Mouse (Mus musculus) limb, embryonic 10.5 days (tissue): ENCODE data around the gene Coro1a. TPM values are rescaled to one million over a fixed set of nuclear protein-coding genes. Genes with fewer than 3 reads are reported as not detected.
"Not testable (repeated sequence)": the region's sequence is repeated elsewhere in the genome, so short reads cannot be mapped to it uniquely, and the experiment has no call there.

Source experiments
- DNase-seq: peaks from one replicate; pipeline ENCODE4 v3.0.0-alpha.2; 2017; ENCODE audit warnings: low spot score
- H3K27ac ChIP-seq: fragments of 300-500 bp; sonication (generic); 2 replicates; pipeline ENCODE4 v1.5.1; 2016; ENCODE audit warnings: mild to moderate bottlenecking
- H3K27me3 ChIP-seq: fragments of 300-500 bp; sonication (generic); 2 replicates; pipeline ENCODE4 v1.6.1; 2016; ENCODE audit warnings: low read depth, mild to moderate bottlenecking; ENCODE audit not compliant: poor library complexity, severe bottlenecking
- H3K36me3 ChIP-seq: fragments of 300-500 bp; sonication (generic); 2 replicates; pipeline ENCODE4 v1.6.1; 2016; ENCODE audit warnings: mild to moderate bottlenecking, moderate library complexity
- H3K4me1 ChIP-seq: fragments of 300-500 bp; sonication (generic); 2 replicates; pipeline ENCODE4 v1.6.1; 2016
- H3K4me3 ChIP-seq: fragments of 300-500 bp; sonication (generic); 2 replicates; pipeline ENCODE4 v1.5.1; 2016; ENCODE audit warnings: mild to moderate bottlenecking, moderate library complexity
- H3K9me3 ChIP-seq: fragments of 300-500 bp; sonication (generic); replicated peaks from 2 replicates; pipeline ENCODE4 v1.6.1; 2016; ENCODE audit warnings: mild to moderate bottlenecking
- WGBS: fragments of 180-500 bp; shearing (Covaris S2); methylation state at CpG from one replicate; pipeline ENCODE4 v1.1.7; 2016; 5-methylcytosine and 5-hydroxymethylcytosine counted together
- polyA plus RNA-seq: library from polyadenylated mRNA; unstranded; fragments of >200 nt; fragmentation: Nextera tagmentation; extraction: Ambion mirVana; gene quantifications from 2 replicates; pipeline ENCODE4 v1.2.1, GENCODE M21; 2016

Gene Coro1a
- polyA plus RNA-seq, 1 experiment from 2014 or later = 37.8 TPM

DNA sequence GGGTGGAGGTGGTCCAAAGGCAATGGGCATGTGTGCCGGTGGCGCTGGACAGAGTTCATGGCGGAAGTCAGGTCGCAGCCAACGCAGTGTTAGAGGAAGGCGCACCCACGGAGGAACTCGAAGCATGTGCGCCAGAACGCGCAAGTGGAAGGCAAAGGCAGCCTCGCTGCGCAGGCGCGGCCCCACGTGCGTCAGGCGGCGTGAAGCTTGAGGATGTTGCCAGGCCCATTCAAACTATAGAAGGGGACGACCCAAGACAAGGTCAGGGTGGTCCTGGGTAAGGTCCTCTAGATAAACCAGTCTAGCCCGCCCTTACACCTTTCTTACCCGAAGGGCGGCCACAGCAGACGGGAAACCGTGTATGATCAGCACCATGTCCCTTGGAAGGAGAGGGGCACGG lies 15.2 kb downstream of the Coro1a start:
- no peak overlapping the region for H3K27ac ChIP-seq
- H3K4me1 ChIP-seq = peaks cover 20% of the 10 kb centered on the region
- H3K9me3 ChIP-seq = no peaks in the 10 kb centered on the region
- H3K36me3 ChIP-seq = peaks cover 38% of the 10 kb centered on the region
- H3K27me3 ChIP-seq = no peaks in the 10 kb centered on the region
- no peak overlapping the region for H3K4me3 ChIP-seq
- WGBS = 95% methylated on average over 26 of the region's 26 CpGs
- no peak for DNase-seq

DNA sequence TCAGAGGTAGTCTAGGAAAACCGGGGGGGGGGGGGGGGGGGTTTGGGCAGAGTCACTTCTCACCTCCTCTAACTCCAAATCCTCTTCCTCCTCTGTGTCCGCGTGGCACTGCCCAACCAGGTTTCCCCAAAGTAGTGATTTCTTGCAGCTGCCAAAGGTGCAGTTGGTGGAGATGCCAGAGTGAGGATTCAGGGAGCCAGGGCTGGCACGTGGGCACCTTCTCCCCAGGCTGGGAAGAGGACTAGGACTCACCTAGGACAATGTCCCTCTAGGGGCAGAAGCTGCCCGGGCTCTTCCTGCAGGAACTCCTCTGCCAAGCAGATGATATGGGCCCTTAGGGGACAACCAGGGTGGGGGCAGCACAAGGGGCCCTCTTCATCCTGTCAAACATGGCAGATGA lies 15.9 kb downstream of the Coro1a start:
- peaks cover 13% of the 10 kb centered on the region for H3K4me1 ChIP-seq
- H3K4me3 ChIP-seq = no peak overlapping the region
- 83% methylated on average over 5 of the region's 5 CpGs for WGBS
- no peaks in the 10 kb centered on the region for H3K27me3 ChIP-seq
- H3K36me3 ChIP-seq = peaks cover 31% of the 10 kb centered on the region
- H3K9me3 ChIP-seq = no peaks in the 10 kb centered on the region
- no peak overlapping the region for H3K27ac ChIP-seq
- no peak for DNase-seq

- no peak for DNase-seq
- Histone ChIP-seq H3K36me3 (peaks cover 31% of the 10 kb centered on the region), H3K9me3 (no peaks in the 10 kb centered on the region), H3K4me1 (peaks cover 7% of the 10 kb centered on the region), H3K27ac (no peak overlapping the region), H3K4me3 (no peak overlapping the region), H3K27me3 (no peaks in the 10 kb centered on the region)
- 87% methylated on average over 3 of the region's 3 CpGs for WGBS
These were observed 16.9 kb downstream of the Coro1a start for GRCm38 (mm10) chr7:126690737-126691136.

GRCm38 (mm10) chr7:126689021-126689420 lies 18.6 kb downstream of the Coro1a start:
- Histone ChIP-seq H3K9me3 (no peaks in the 10 kb centered on the region), H3K27ac (no peak overlapping the region), H3K36me3 (peaks cover 32% of the 10 kb centered on the region), H3K4me3 (no peak overlapping the region), H3K27me3 (no peaks in the 10 kb centered on the region), H3K4me1 (no peaks in the 10 kb centered on the region; the same call in 1 of the 2 replicates)
- no peak for DNase-seq
- 92% methylated on average over 3 of the region's 3 CpGs for WGBS

GRCm38 (mm10) chr7:126688156-126688555 lies 19.4 kb downstream of the Coro1a start:
- peaks cover 34% of the 10 kb centered on the region for H3K36me3 ChIP-seq
- not testable (repeated sequence) for DNase-seq, H3K27me3 ChIP-seq, H3K4me3 ChIP-seq, H3K4me1 ChIP-seq, H3K27ac ChIP-seq, H3K9me3 ChIP-seq
- 77% methylated on average over 4 of the region's 4 CpGs for WGBS

DNA sequence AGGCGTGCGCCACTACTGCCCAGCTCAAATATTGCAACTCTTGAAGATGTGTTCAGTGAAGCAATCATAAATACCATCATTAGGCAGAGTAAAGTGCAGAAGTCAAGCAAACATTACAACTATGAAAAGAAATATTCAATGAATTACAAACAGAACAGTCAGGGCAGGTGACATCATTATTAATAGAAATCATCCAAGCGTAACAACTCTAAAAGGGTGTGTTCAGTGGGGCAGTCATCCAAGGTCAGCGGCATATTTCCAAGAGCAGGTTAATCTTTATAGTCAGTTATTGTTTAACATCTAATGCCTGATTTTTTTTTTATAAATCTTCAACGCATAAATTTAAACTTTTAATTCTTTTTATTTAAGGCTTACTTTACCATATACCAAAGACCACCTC lies 26.4 kb downstream of the Coro1a start:
- no peak overlapping the region for H3K4me3 ChIP-seq
- no peaks in the 10 kb centered on the region for H3K4me1 ChIP-seq
- H3K27ac ChIP-seq = no peak overlapping the region
- no peaks in the 10 kb centered on the region for H3K9me3 ChIP-seq
- no peak for DNase-seq
- peaks cover 16% of the 10 kb centered on the region for H3K36me3 ChIP-seq
- 97% methylated on average over 5 of the region's 5 CpGs for WGBS
- no peaks in the 10 kb centered on the region for H3K27me3 ChIP-seq

- no peak for DNase-seq
- Histone ChIP-seq H3K36me3 (peaks cover 28% of the 10 kb centered on the region), H3K4me1 (no peaks in the 10 kb centered on the region), H3K4me3 (no peak overlapping the region), H3K9me3 (no peaks in the 10 kb centered on the region), H3K27ac (no peak overlapping the region), H3K27me3 (no peaks in the 10 kb centered on the region)
- 95% methylated on average over 5 of the region's 5 CpGs for WGBS
These were observed 27.9 kb downstream of the Coro1a start for GRCm38 (mm10) chr7:126679683-126680082.

DNA sequence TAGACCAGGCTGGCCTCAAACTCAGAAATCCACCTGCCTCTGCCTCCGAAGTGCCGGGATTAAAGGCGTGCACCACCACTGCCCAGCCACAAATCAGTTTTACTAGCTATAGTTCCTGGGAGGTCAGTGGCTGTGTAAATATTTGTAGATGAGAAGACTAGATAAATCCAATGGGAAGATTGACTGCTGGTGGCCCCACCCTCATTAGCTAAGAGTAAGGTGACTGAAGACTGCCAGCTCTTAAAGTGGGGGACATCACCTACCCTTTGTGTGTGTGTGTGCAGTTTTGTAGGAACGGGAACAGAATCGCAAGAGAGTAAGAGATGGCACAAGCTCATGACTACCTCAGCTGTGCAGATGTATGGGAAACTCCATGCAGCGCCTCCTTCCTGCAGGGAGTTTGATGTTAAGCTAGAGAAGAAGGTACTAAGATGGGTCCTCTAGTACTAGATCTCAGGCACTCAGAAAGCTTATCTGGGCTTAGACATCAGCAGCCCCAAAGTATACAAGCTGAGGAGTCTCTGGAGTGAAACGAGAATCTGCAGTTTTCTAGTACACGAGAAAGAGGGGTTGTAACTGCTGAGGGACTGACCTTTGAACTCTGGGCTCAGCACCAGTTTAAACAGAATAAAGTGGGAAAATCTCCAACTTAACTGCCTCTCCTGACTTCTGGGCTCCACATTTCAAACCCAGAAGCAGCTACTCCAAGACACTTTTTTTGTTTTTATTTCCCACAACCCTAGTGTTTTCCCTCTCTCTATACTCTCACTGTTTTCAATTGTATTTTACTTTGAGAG lies 28.8 kb downstream of the Coro1a start:
- no peaks in the 10 kb centered on the region for H3K9me3 ChIP-seq
- no peak overlapping the region for H3K4me3 ChIP-seq
- peaks cover 34% of the 10 kb centered on the region for H3K36me3 ChIP-seq
- no peaks in the 10 kb centered on the region for H3K27me3 ChIP-seq
- 80% methylated on average over 8 of the region's 8 CpGs for WGBS
- DNase-seq = no peak
- H3K27ac ChIP-seq = no peak overlapping the region
- H3K4me1 ChIP-seq = no peaks in the 10 kb centered on the region

DNA sequence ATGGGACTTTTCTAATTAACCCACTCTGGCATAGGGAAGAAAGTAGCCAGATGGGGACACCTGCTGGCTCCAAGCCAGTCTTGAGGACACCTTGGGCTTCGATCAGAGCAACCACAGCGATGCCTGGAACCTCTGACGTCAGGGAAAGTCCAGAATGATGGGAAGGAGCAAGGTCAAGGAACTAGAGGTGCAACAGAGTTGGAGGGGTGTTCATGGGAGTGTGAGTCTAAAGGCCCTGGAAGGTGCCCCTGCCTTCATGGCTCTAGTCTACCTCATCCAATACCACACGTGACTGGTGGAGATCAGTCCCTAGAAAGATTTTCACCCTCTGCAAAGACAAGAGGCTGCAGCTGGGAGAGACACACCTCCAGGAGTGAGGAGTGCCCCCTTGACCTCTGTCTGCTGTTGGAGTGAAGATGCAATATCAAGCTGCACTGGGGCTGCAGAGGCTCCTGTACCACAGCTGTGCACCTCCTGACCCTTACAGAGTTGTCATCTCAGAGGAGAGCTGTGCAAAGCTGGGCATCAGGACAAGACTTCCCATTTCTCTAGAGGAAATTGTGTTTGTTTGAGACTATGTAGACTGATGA lies 30.9 kb downstream of the Coro1a start:
- no peaks in the 10 kb centered on the region for H3K4me1 ChIP-seq
- 85% methylated on average over 4 of the region's 4 CpGs for WGBS
- no peak for DNase-seq
- no peak overlapping the region for H3K4me3 ChIP-seq
- H3K36me3 ChIP-seq = peaks cover 53% of the 10 kb centered on the region
- H3K9me3 ChIP-seq = no peaks in the 10 kb centered on the region
- no peaks in the 10 kb centered on the region for H3K27me3 ChIP-seq
- no peak overlapping the region for H3K27ac ChIP-seq

- no peak for DNase-seq
- H3K9me3 ChIP-seq = no peaks in the 10 kb centered on the region
- 83% methylated on average over 1 of the region's 1 CpGs for WGBS
- no peak within 1 kb of the TSS for H3K4me3 ChIP-seq
- no peak within 1 kb of the TSS for H3K27ac ChIP-seq
- no peaks in the 10 kb centered on the region for H3K27me3 ChIP-seq
- peaks cover 58% of the 10 kb centered on the region for H3K36me3 ChIP-seq
- no peaks in the 10 kb centered on the region for H3K4me1 ChIP-seq
These were observed 31.4 kb downstream of the Coro1a start, which contains the start of gene Sult1a1 for GRCm38 (mm10) chr7:126676207-126676606. Sult1a1 (minus strand) TSS chr7:126676432.

GRCm38 (mm10) chr7:126675104-126675503 lies 32.5 kb downstream of the Coro1a start:
- Histone ChIP-seq H3K27me3 (no peaks in the 10 kb centered on the region), H3K4me3 (no peak overlapping the region), H3K4me1 (no peaks in the 10 kb centered on the region), H3K36me3 (peaks cover 69% of the 10 kb centered on the region), H3K27ac (no peak overlapping the region), H3K9me3 (no peaks in the 10 kb centered on the region)
- 91% methylated on average over 8 of the region's 8 CpGs for WGBS
- DNase-seq = no peak

- Histone ChIP-seq H3K9me3 (no peaks in the 10 kb centered on the region), H3K4me3 (no peak overlapping the region), H3K4me1 (no peaks in the 10 kb centered on the region), H3K27ac (no peak overlapping the region), H3K27me3 (no peaks in the 10 kb centered on the region), H3K36me3 (peaks cover 84% of the 10 kb centered on the region)
- 97% methylated on average over 9 of the region's 9 CpGs for WGBS
- no peak for DNase-seq
These were observed 35.5 kb downstream of the Coro1a start for GRCm38 (mm10) chr7:126672111-126672510.

- H3K27ac ChIP-seq = no peak overlapping the region
- H3K4me1 ChIP-seq = no peaks in the 10 kb centered on the region
- 97% methylated on average over 3 of the region's 3 CpGs for WGBS
- DNase-seq = no peak
- H3K36me3 ChIP-seq = peaks cover 88% of the 10 kb centered on the region
- H3K9me3 ChIP-seq = no peaks in the 10 kb centered on the region
- H3K27me3 ChIP-seq = no peaks in the 10 kb centered on the region
- H3K4me3 ChIP-seq = no peak overlapping the region
These were observed 37.4 kb downstream of the Coro1a start for GRCm38 (mm10) chr7:126670152-126670551.
